Mouse (Mus musculus) megakaryocyte, embryonic 14.5 days (primary cell): ENCODE data around the gene Cyp2d26. TPM values are rescaled to one million over a fixed set of nuclear protein-coding genes. Genes with fewer than 3 reads are reported as not detected.
"Not testable (repeated sequence)": the region's sequence is repeated elsewhere in the genome, so short reads cannot be mapped to it uniquely, and the experiment has no call there.

Experiments
- H3K27me3 ChIP-seq: replicated peaks from 2 replicates; pipeline ENCODE3; 2012; ENCODE audit warnings: inconsistent platforms
- H3K36me3 ChIP-seq: replicated peaks from 2 replicates; pipeline ENCODE3; 2012; ENCODE audit warnings: low read length, inconsistent platforms, mixed read lengths
- H3K4me1 ChIP-seq: 2 replicates; pipeline ENCODE4 v1.6.1; 2012; ENCODE audit warnings: inconsistent platforms
- H3K4me3 ChIP-seq: replicated peaks from 2 replicates; pipeline ENCODE3; 2012; ENCODE audit warnings: moderate library complexity, mild to moderate bottlenecking, inconsistent platforms
- H3K9me3 ChIP-seq: 2 replicates; pipeline ENCODE4 v1.6.1; 2012; ENCODE audit warnings: inconsistent platforms
- FLI1 ChIP-seq: IDR thresholded peaks from 2 replicates; pipeline ENCODE4 v1.6.1; 2012; ENCODE audit warnings: low read length, inconsistent platforms, mixed read lengths
- GATA1 ChIP-seq: IDR thresholded peaks from 3 replicates; pipeline ENCODE4 v1.6.1; 2012; ENCODE audit warnings: mixed read lengths, low read length, inconsistent platforms, borderline replicate concordance
- polyA plus RNA-seq: library from polyadenylated mRNA; stranded (reverse); fragments of >175 nt; gene quantifications from 2 replicates; pipeline ENCODE4 v1.2.3, GENCODE M21; 2012; ENCODE audit warnings: low replicate concordance; ENCODE audit not compliant: insufficient read depth

Cyp2d26 gene
- polyA plus RNA-seq, 1 experiment: 0.07 TPM

DNA sequence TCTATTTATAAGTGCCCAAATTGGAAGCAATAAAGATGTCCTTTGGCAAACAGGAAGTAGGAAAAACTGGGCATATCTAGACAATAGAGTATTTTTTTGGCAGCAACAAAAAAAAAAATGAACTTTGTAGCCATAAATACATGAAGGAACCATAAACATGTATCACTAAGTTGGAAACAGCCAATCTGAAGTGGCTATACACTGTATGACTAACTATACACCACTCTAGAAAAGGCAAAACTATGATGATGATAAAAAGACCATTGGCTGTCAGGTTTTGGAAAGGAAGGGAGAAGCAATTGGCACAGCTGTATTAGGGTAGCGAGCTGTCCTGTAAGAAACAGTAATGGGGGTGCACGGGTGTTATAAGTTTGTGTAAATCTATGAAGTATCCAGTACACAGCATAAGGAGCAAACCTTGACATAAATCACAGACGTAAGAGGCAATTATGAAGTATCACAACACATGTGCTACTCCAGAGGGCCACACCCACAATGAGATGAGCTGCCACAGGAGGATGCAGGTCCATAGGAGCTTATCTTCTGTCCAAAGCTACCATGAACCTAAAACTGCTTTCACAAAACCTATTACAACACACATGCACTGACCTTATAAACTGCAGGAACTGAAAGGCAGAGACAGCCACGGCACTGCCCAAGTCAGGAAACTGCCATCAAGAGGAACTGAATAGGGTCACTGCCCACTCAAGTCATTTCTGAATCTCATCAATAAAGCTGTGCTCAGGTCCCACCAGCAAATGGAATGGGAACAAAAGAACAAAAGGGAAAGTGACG, 13.1 kb upstream of the Cyp2d26 start:
- H3K9me3 ChIP-seq: no peaks in the 10 kb centered on the region
- H3K27me3 ChIP-seq: peaks cover 2% of the 10 kb centered on the region
- TF ChIP-seq GATA1 (no peak), FLI1 (no peak)
- no peak overlapping the region for H3K4me3 ChIP-seq
- peaks cover 36% of the 10 kb centered on the region for H3K36me3 ChIP-seq
- peaks cover 74% of the 10 kb centered on the region for H3K4me1 ChIP-seq

GRCm38 (mm10) chr15:82804708-82805639, 10.9 kb upstream of the Cyp2d26 start:
- Histone ChIP-seq H3K9me3 (no peaks in the 10 kb centered on the region), H3K27me3 (peaks cover 8% of the 10 kb centered on the region), H3K4me3 (no peak overlapping the region), H3K36me3 (peaks cover 14% of the 10 kb centered on the region), H3K4me1 (peaks cover 52% of the 10 kb centered on the region)
- no peak for TF ChIP-seq FLI1

DNA sequence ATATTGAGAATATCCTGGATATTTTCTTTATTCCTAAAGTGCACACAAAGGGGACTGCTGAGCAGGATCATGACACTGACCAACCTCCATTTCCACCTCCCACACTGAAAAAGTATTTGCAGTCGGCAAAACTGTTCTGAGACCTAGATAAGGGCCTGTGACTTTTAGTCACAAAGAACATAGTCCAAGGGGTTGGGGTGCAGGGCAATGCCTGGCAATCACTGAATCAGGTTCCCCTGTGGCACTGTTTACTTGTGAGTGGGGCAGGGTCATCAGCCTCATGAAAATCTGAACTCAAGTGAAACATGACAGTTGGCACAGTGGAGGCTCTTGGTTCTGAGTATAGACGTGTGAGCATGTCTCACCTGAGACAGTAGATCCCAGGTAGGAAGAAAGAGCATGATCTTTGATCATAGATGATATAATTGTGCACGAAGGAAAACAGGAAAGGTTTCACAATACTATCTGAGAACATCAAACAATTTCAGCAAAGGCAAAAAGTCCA, 1.9 kb upstream of the Cyp2d26 start:
- Histone ChIP-seq H3K27me3 (peaks cover 28% of the 10 kb centered on the region), H3K4me3 (no peak overlapping the region), H3K4me1 (no peaks in the 10 kb centered on the region), H3K36me3 (no peaks in the 10 kb centered on the region), H3K9me3 (no peaks in the 10 kb centered on the region)
- TF ChIP-seq FLI1 (no peak), GATA1 (no peak)

DNA sequence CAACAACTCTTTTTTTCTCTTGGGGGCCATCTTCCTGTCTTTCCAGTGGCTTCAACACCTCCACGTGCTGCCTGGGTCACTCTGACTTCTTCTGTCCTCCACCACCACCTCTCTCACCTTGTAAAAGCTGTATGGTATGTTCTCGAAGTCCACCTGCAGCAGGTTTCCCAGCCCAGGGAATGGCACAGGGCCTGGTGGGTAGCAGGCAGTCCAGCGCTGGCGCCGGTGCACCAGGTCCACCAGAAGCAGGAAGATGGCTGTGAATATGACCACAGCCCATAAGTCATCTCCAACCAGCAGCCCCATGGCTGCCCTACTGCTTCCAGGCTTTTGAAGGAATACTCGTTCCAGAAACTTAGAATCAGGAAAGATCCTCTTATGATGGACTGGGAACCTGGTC, 226 bp downstream of the Cyp2d26 start:
- Histone ChIP-seq H3K36me3 (no peaks in the 10 kb centered on the region), H3K27me3 (peaks cover 32% of the 10 kb centered on the region), H3K4me1 (no peaks in the 10 kb centered on the region), H3K4me3 (no peak overlapping the region), H3K9me3 (no peaks in the 10 kb centered on the region)
- TF ChIP-seq FLI1 (no peak), GATA1 (no peak)

- Histone ChIP-seq H3K9me3 (no peaks in the 10 kb centered on the region), H3K36me3 (no peaks in the 10 kb centered on the region), H3K4me3 (no peak overlapping the region), H3K4me1 (no peaks in the 10 kb centered on the region), H3K27me3 (peaks cover 30% of the 10 kb centered on the region)
- TF ChIP-seq GATA1 (no peak), FLI1 (no peak)
These were observed 640 bp downstream of the Cyp2d26 start for GRCm38 (mm10) chr15:82793454-82793853.

GRCm38 (mm10) chr15:82792566-82792965, 1.5 kb downstream of the Cyp2d26 start:
- Histone ChIP-seq H3K36me3 (no peaks in the 10 kb centered on the region), H3K27me3 (peaks cover 32% of the 10 kb centered on the region), H3K4me1 (no peaks in the 10 kb centered on the region), H3K9me3 (no peaks in the 10 kb centered on the region), H3K4me3 (no peak overlapping the region)
- no peak for TF ChIP-seq GATA1
- no peak for TF ChIP-seq FLI1

- no peak for TF ChIP-seq FLI1
- TF ChIP-seq GATA1: no peak
- Histone ChIP-seq H3K36me3 (no peaks in the 10 kb centered on the region), H3K27me3 (peaks cover 21% of the 10 kb centered on the region), H3K4me1 (no peaks in the 10 kb centered on the region), H3K9me3 (no peaks in the 10 kb centered on the region), H3K4me3 (no peak overlapping the region)
These were observed 9.5 kb downstream of the Cyp2d26 start for GRCm38 (mm10) chr15:82784581-82784980.

- TF ChIP-seq GATA1 (no peak), FLI1 (no peak)
These were observed 10.3 kb downstream of the Cyp2d26 start for GRCm38 (mm10) chr15:82783800-82784199.

DNA sequence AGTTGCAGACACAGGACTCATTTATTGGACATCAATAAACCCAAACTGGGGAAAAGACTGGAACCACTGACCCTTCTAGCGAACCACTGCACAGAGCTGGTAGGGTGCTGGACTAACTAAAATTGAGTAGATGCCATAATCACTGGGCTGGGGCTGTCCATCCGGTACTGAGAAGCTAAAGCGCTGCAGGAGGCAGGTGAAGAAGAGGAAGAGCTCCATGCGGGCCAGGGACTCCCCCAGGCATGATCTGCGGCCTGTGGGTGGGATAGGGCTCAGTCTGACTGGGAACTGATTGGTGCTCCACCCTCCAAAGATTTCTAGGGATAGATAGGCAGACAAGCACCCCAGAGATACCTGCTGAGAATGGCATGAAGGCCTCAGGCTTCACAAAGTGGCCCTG, 16.2 kb downstream of the Cyp2d26 start:
- not testable (repeated sequence) for H3K4me1 ChIP-seq, H3K9me3 ChIP-seq, H3K4me3 ChIP-seq, H3K36me3 ChIP-seq
- peaks cover 10% of the 10 kb centered on the region for H3K27me3 ChIP-seq

More at GRCm38 (mm10) chr15:82783800-82784199, 10.3 kb downstream of the Cyp2d26 start:
- no peaks in the 10 kb centered on the region for H3K9me3 ChIP-seq
- H3K27me3 ChIP-seq: peaks cover 18% of the 10 kb centered on the region
- H3K4me3 ChIP-seq: no peak overlapping the region
- no peaks in the 10 kb centered on the region for H3K4me1 ChIP-seq
- H3K36me3 ChIP-seq: no peaks in the 10 kb centered on the region

- TF ChIP-seq GATA1: no peak
- no peak for TF ChIP-seq FLI1
- H3K27me3 ChIP-seq: peaks cover 8% of the 10 kb centered on the region
These were observed 28.2 kb downstream of the Cyp2d26 start for GRCm38 (mm10) chr15:82765943-82766342.

More at GRCm38 (mm10) chr15:82765943-82766342, 28.2 kb downstream of the Cyp2d26 start:
- Histone ChIP-seq H3K36me3 (no peaks in the 10 kb centered on the region), H3K4me1 (no peaks in the 10 kb centered on the region), H3K4me3 (no peak overlapping the region), H3K9me3 (no peaks in the 10 kb centered on the region)
